Mouse (Mus musculus) kidney, adult 2 months (tissue): ENCODE data around the gene Ctsll3. TPM values are rescaled to one million over a fixed set of nuclear protein-coding genes. Genes with fewer than 3 reads are reported as not detected.

Source experiments
- DNase-seq: peaks from one replicate; pipeline ENCODE4 v3.0.0; 2021
- H3K27ac ChIP-seq: fragments of 200-500 bp; 2 replicates; pipeline ENCODE4 v1.5.1; 2012; ENCODE audit warnings: low read depth, low read length, control low read depth, inconsistent platforms; ENCODE audit not compliant: insufficient read depth
- H3K27me3 ChIP-seq: fragments of 200-500 bp; replicated peaks from 2 replicates; pipeline ENCODE4 v1.6.1; 2012; ENCODE audit warnings: mild to moderate bottlenecking, moderate library complexity, low read length, inconsistent platforms; ENCODE audit not compliant: control insufficient read depth, insufficient read depth
- H3K36me3 ChIP-seq: fragments of 200-500 bp; 2 replicates; pipeline ENCODE4 v1.6.1; 2012; ENCODE audit warnings: mild to moderate bottlenecking, moderate library complexity, low read length, inconsistent platforms; ENCODE audit not compliant: control insufficient read depth, insufficient read depth
- H3K4me1 ChIP-seq: fragments of 200-500 bp; 2 replicates; pipeline ENCODE4 v1.6.1; 2011; ENCODE audit warnings: low read length; ENCODE audit not compliant: control insufficient read depth, insufficient read depth
- H3K4me3 ChIP-seq: fragments of 200-500 bp; 2 replicates; pipeline ENCODE4 v1.5.1; 2011; ENCODE audit warnings: mild to moderate bottlenecking, low read depth, low read length, control low read depth; ENCODE audit not compliant: insufficient read depth
- CTCF ChIP-seq: fragments of 200-500 bp; conservative IDR thresholded peaks from 2 replicates; pipeline ENCODE4 v1.5.1; 2011; ENCODE audit warnings: low read depth, mild to moderate bottlenecking, control low read depth, low read length, moderate library complexity, mixed read lengths; ENCODE audit not compliant: insufficient read depth, insufficient read length
- POLR2A ChIP-seq: fragments of 200-500 bp; IDR thresholded peaks from one replicate; pipeline ENCODE4 v1.6.1; 2011; ENCODE audit warnings: low read depth, low read length, control low read depth
- WGBS: fragments of 180-500 bp; shearing (Covaris S2); methylation state at CpG from one replicate; pipeline ENCODE4 v1.1.7; 2018; 5-methylcytosine and 5-hydroxymethylcytosine counted together
- polyA plus RNA-seq: library from polyadenylated mRNA; depleted of rRNA; stranded (reverse); fragments of >200 nt; gene quantifications from 2 replicates; pipeline ENCODE4 v1.2.3, GENCODE M21; 2012

The Ctsll3 gene
- polyA plus RNA-seq, 1 experiment = not detected

- no peaks in the 10 kb centered on the region for H3K36me3 ChIP-seq
- no peaks in the 10 kb centered on the region for H3K27me3 ChIP-seq
- WGBS = 60% methylated on average over 3 of the region's 3 CpGs
- H3K4me3 ChIP-seq = no peak overlapping the region
- no peak for TF ChIP-seq CTCF
- TF ChIP-seq POLR2A = no peak
- no peaks in the 10 kb centered on the region for H3K4me1 ChIP-seq
- DNase-seq = peak; percentile 16
- H3K27ac ChIP-seq = no peak overlapping the region
Measured at GRCm38 (mm10) chr13:60780534-60780933, 22.1 kb downstream of the Ctsll3 start.

DNA sequence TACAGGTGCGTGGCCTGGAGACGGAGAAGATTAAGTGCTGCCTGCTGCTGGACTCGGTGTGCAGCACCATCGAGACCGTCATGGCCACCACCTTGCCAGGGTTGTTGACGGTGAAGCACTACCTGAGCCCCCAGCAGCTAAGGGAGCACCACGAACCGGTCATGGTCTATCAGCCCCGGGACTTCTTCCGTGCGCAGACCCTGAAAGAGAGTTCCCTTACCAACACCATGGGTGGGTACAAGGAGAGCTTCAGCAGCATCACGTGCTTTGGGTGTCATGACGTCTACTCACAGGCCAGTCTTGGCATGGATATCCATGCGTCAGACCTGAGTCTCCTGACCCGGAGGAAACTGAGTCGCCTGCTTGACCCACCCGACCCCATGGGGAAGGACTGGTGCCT is 41.5 kb downstream of the Ctsll3 start:
- DNase-seq = no peak
- H3K27me3 ChIP-seq = no peaks in the 10 kb centered on the region; the same call in 1 of the 2 replicates
- WGBS = 94% methylated on average over 17 of the region's 17 CpGs
- no peaks in the 10 kb centered on the region for H3K4me1 ChIP-seq
- H3K36me3 ChIP-seq = no peaks in the 10 kb centered on the region; the same call in none of the 2 replicates
- no peak overlapping the region for H3K27ac ChIP-seq
- H3K4me3 ChIP-seq = no peak overlapping the region
- TF ChIP-seq POLR2A (no peak), CTCF (no peak)

GRCm38 (mm10) chr13:60760392-60760791 is 42.3 kb downstream of the Ctsll3 start:
- H3K4me3 ChIP-seq = no peak overlapping the region
- TF ChIP-seq POLR2A = no peak
- no peak for TF ChIP-seq CTCF
- no peak for DNase-seq
- WGBS = 90% methylated on average over 12 of the region's 12 CpGs
- H3K4me1 ChIP-seq = no peaks in the 10 kb centered on the region
- no peaks in the 10 kb centered on the region; the same call in 1 of the 2 replicates for H3K27me3 ChIP-seq
- no peaks in the 10 kb centered on the region; the same call in none of the 2 replicates for H3K36me3 ChIP-seq
- no peak overlapping the region for H3K27ac ChIP-seq

DNA sequence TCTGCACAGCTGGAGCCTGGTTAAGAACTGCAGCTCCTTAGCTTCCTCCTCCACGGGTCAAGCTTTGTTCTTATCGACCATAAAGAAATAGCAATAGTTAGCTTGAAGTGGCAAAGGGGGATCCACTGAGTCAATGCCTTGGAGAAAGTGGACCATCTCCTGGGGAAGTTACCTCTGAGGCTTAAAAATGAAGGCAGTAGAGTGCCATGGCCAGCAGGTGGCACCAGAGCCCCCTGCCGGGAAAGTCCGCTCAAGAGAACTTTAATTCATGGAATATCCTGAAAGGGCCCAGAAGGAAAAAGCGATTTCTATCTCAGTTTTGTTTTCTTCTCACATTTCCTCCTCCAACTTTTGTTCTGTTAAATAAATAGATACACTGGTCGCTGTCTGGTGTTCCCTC is 43.5 kb downstream of the Ctsll3 start:
- Histone ChIP-seq H3K27ac (no peak overlapping the region), H3K36me3 (no peaks in the 10 kb centered on the region; the same call in none of the 2 replicates), H3K4me3 (no peak overlapping the region), H3K27me3 (no peaks in the 10 kb centered on the region; the same call in 1 of the 2 replicates), H3K4me1 (no peaks in the 10 kb centered on the region)
- WGBS = 25% methylated on average over 6 of the region's 6 CpGs
- peak; percentile 47 for DNase-seq
- no peak for TF ChIP-seq POLR2A
- peak; percentile 70 for TF ChIP-seq CTCF

DNA sequence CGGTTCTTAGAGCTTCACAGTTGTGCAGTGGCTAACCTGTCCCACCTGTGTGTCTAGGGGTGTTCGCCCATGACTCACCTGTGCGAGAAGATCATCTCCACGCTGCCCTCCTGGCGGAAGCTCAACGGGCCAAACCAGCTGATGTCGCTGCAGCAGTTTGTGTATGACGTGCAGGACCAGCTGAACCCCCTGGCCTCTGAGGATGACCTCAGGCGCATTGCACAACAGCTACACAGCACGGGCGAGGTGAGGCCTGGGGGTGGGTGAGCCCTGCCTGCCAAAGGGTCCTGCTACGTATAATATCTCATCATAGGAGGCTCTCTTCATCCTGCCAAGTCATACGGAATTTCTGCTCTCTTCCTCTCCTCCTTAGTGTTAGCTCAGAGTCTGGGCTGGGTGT is 45.4 kb downstream of the Ctsll3 start:
- no peaks in the 10 kb centered on the region; the same call in none of the 2 replicates for H3K36me3 ChIP-seq
- no peak overlapping the region for H3K4me3 ChIP-seq
- WGBS = 82% methylated on average over 13 of the region's 13 CpGs
- no peaks in the 10 kb centered on the region for H3K4me1 ChIP-seq
- no peak overlapping the region for H3K27ac ChIP-seq
- TF ChIP-seq POLR2A (no peak), CTCF (no peak)
- H3K27me3 ChIP-seq = no peaks in the 10 kb centered on the region
- no peak for DNase-seq

DNA sequence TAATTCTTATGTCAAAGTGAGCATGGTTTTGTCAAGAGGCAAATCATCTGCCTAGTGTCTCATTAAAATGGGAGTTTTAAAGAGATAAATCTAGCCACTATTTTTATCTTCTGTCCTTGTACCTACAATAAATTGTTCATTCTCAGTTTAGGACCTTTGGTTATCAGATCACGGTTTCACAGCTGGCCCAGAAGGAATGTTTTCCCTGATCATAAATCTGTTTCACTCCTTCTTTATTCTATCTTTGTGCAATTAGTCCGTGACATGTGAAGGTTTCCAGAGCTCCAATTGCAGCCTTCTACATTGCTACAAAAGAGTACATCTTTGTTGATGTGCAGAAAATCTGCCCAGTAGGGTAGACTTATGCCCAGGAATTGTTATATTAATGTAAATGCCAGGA is 47.4 kb downstream of the Ctsll3 start:
- H3K4me1 ChIP-seq = no peaks in the 10 kb centered on the region
- no peak overlapping the region for H3K27ac ChIP-seq
- no peaks in the 10 kb centered on the region for H3K27me3 ChIP-seq
- H3K36me3 ChIP-seq = no peaks in the 10 kb centered on the region; the same call in 1 of the 2 replicates
- WGBS = 54% methylated on average over 2 of the region's 2 CpGs
- no peak for TF ChIP-seq POLR2A
- no peak for TF ChIP-seq CTCF
- H3K4me3 ChIP-seq = no peak overlapping the region
- no peak for DNase-seq

- no peak for TF ChIP-seq POLR2A
- no peak for TF ChIP-seq CTCF
- no peak overlapping the region for H3K4me3 ChIP-seq
- 97% methylated on average over 6 of the region's 6 CpGs for WGBS
- H3K4me1 ChIP-seq = no peaks in the 10 kb centered on the region
- no peaks in the 10 kb centered on the region; the same call in none of the 2 replicates for H3K36me3 ChIP-seq
- H3K27ac ChIP-seq = no peak overlapping the region
- no peaks in the 10 kb centered on the region for H3K27me3 ChIP-seq
- no peak for DNase-seq
Measured at GRCm38 (mm10) chr13:60753216-60753615, 49.4 kb downstream of the Ctsll3 start.
